Mouse (Mus musculus) lung, postnatal 4 days (tissue): ENCODE data around the gene Ssh3.

ENCODE experiments used
- DNase-seq, 2 experiments: peaks; one replicate each; pipeline ENCODE4 v3.0.0; 2021

The Ssh3 gene

DNA sequence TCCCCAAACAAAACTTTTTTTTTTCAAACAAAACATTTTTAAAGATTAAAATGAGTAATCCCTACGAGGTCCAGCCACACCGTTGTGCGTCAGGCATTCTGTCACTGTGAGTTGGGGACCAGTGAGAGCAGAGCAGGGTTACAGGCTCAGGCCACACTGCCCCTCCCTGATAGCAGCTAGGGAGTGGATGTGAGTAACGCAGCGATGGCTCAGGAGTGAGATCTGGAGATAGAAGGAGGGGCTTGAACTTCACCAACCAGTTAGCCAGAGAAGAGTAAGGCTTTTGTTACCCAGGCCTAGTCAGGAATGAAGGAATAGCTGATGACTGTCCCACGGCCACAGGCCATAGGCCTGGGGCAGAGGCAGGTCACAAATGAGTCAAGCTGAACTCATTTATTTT lies 24.2 kb downstream of the Ssh3 start:
- DNase-seq: no peak

GRCm38 (mm10) chr19:4242416-4242815 lies 26.6 kb downstream of the Ssh3 start:
- DNase-seq: no peak

DNA sequence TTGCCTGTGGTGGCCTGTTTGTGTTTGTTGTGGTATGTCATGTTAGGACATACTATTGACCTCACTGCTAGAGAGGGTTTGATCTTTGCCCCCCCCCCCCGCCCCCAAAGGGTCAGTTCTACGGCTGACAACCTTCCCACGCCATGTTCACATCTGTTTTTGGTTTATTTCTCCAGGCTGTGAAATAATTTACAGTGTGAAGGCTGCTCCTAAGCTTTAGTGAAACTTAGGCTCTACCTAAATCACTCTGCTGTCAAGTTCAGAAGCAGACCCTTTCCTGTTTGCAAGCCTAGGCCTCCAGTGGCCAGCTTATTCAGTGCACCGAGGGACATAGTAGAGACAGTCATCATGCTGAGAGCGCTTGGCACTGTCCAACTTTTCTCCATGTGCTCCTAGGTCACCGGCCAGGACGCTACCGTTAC lies 28.7 kb downstream of the Ssh3 start:
- DNase-seq: no peak

DNA sequence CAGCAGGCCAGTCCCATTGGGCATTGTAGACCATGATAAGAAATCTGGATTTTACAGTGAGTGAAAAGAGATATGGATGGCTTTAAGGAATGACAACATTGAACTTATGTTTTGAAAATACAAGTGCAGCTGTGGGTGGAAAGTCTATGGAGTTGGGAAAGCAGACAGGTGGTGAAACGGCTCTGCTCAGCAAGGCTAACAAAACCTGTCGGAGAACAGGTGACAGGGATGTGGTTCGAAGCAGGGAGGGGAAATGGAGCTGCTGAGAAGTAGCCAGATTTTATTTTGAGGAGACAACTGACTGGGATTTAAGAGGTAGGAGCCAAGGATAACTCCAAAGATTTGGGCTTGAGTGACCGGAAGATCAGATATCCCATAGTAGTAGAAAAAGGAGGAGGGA lies 34.4 kb downstream of the Ssh3 start:
- DNase-seq: no peak

DNA sequence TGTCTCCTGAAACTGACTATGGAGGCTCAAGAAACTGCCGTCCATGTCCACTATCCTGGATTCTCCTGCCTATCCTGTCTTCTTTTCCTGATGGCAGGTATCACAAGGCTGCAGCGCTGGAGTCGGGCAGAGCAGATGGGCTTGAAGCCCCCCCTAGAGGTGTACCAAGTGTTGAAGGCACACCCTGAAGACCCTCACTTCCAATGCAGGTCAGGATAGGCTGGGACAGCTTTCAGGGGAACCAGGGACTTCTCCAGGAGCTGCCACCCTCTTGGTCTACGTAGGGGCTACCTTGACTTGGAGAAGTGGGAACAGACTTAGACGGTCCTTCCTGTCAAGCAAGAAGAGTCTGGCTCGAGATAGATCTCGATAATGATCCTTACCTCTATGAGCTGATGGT lies 36.3 kb downstream of the Ssh3 start:
- DNase-seq: no peak

DNA sequence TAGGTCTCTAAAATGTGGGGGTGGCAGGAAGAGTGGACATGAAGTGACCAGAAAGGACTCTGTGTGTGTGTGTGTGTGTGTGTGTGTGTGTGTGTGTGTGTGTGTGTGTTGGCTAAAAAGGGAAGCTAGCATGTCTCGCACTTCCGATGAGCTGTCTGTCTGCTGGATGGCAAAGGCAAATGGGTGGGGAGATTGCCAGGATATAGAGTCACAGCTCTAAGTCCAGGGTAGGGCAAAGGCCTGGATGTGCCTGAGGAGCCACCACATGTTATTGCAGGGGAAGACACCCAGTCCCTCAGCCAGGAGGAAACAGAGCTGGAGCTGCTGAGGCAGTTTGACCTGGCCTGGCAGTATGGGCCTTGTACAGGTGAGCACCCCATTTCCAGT lies 36.8 kb downstream of the Ssh3 start:
- DNase-seq: no peak

DNA sequence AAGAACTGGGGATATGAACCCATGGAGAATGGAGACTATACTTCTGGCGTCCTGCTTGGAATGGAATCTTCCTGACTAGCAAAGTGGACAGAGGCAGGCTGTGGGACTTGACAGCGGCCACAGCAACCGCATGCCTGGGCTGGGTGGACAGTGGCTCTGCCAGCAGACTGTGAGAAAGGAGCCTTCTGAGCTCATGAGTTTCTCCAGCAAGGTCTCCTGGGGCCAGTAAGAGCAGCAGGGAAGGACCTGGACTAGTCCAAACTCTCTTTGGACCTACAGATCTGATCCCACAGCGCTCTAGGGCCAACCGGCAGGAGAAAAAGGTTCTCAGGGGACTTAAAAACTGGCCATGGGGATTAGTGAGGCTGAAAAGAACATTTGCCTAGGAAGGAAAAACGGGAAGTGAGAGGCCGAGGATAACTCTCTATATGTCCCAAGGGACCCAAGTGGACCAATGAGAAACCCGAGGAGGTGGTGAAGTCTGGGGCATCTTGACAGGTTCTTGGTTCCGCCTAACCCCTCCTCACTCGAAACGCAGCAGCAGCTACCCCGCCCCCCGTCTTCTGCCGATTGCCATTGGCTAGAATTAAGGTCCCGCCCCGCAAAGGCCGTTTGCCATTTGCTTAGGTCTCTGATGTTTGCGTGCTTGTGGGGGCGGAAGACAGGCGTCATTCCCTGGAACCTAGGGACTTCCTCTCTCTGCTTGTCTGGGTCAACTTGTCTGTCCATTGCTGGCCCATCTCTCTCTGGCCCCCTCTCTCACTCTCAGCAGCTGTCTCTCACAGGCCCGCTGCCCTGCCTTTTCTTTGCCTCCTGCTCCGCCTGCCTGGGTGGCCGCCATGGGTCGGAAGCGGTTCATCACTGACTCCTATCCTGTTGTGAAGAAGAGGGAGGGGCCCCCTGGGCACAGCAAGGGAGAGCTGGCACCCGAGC lies 37.5 kb downstream of the Ssh3 start, which contains the start of gene Pold4:
TSS of gene Pold4 (plus strand) at position 647 of the 933 bp plus-strand sequence.
- DNase-seq: peak; percentile 98

DNA sequence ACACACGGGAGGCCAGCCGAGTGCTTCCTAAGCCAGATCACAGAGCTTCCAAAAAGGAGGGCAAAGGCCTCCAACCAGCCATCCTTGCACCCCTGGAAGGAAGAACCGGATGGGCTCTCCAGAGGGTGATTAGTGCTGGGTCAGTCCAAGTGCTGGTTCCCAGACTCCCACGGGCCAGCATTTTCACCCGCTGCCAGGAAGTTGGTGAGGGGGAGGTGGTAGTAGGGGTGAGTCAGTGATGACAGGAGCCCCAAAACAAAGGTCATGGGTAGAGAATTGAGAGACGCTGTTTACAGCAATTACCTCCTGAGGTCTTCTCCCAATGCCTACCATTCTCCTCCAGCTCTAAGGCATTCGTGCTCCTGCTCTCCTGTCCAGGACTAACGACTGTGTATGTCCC lies 38.6 kb downstream of the Ssh3 start:
- DNase-seq: no peak

DNA sequence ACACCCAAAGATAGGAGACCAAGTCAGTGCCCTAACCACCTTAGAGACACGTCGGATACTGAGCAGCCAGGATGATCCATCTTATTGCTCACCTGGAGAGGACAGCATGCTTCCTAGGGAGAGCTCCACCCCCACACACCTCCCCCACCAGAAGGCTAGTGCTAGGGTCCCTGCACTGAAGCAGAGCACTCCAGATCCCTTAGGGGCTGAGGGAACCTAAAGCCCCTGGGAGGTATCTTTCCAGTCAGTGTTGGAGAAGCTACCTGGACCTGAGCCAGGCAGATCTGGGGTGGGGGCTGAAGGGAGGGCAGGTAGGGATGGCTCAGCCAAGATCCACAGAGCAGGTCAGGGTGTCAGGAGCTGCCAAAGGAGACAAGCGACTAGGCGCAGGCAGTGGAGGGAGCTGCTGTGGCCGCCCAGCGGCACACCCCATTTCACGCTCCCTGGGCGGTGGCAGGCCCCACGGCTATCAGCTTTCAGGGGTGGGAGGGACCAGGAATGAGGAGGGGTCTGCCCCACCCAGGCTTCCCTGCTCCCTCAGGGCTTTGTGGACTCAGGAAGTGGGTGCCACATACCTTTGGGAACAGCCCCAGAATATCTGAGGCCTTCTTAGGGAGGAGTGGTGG lies 39.4 kb downstream of the Ssh3 start:
- DNase-seq: no peak

DNA sequence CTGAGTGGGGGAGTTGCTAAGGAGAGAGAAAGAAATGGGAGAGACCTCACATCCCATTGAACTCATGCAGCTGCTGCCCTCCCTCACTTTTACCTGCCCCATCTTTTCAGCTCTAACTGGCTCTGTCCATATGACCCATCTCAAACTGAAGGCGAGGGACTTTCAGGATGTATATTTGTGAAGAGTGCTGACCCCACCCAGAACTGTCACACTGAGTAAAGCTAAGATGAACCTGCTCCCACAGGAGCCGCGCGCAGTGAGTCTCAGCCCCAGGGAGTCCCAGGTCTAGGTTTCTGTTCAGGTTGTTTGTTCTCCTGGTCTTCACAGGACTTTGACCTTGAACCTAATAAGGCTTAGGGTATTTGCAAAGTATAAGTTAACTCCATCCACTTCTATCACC lies 40.1 kb downstream of the Ssh3 start:
- no peak for DNase-seq

GRCm38 (mm10) chr19:4227894-4228678 lies 40.9 kb downstream of the Ssh3 start:
- DNase-seq: peak; percentile 70 to 88

GRCm38 (mm10) chr19:4227446-4227845 lies 41.5 kb downstream of the Ssh3 start:
- no peak for DNase-seq

DNA sequence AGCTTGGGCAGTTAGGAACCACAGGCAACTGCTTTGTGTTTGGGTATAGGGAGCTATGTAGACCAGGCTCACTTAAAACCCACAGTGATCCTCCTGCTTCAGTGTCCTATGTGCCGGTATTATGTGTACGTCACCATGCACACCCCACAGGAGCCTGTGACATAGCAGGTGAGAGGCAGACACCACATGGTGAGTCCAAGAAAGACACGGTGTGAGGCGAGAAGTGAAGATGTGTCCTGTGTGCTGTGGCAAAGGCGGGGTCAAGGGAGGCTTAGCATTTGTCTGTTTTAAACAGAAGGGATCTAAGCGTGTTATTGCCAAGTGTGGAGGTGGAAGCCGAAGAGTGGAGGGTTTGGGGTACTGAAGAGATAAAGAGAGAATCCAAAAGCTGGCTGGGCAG lies 42.2 kb downstream of the Ssh3 start:
- DNase-seq: no peak

GRCm38 (mm10) chr19:4222165-4222564 lies 46.8 kb downstream of the Ssh3 start:
- peak; percentile 52 to 75 for DNase-seq

DNA sequence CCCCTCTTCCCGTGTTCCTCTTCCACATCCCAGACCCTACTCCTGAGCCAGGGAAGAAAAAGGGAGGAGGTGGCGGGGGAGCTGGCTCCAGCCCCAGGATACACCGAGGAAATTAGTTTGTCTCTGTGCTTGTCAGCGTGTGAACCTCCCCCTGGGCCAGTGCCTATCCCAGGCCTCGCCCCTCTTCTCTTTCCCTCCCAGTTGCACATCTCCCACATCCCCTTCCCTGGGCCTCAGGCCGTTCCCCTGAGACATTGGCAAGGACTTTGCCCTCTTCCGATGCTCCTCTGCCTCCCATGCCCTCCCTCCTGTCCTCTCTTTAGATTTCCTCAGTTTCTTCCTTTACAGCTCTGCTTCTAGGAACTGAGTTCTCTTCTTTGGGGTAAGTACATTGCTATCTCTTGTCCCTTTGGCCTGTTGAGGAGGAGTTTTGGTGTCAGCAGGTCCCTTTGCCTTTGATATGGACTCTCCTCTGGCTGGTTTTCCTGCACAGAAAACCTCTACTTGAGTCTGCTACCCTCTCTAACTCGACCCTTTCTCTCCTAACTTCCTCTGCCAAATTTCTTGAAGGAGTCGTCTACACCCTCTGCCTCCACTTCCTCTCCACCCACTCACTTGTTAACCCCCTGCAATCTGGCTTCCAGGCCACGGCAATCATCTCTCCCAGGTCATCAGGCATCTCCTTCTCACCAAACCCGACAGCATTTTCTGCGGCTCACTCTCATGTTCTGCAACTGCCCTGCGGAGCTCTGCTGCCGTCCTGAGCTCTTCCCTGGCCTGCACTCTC lies 47.8 kb downstream of the Ssh3 start:
- peak; percentile 64 to 75 for DNase-seq

GRCm38 (mm10) chr19:4220416-4220815 lies 48.6 kb downstream of the Ssh3 start:
- peak; percentile 65 to 75 for DNase-seq

- DNase-seq: no peak
Observed at GRCm38 (mm10) chr19:4219943-4220342, 49.0 kb downstream of the Ssh3 start.

GRCm38 (mm10) chr19:4218784-4219183 lies 50.2 kb downstream of the Ssh3 start:
- no peak for DNase-seq

DNA sequence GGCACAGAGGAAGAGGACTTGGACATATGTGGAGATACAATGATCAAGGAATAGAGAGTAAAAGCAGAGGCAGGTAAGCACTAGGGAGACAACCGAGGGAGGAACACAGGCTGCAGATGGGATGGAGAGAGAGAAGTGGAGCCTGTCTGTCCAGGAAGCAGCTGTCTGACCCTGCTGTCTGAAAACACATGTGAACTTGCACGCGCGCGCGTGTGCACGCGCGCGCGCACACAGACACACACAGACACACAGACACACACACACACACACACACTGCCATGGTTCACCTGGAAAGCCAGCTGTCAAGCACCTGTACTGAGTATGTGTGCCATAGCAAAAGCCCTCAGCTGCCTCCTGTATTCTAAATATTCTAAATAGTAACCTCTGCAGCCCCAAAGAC lies 50.7 kb downstream of the Ssh3 start:
- DNase-seq: no peak

GRCm38 (mm10) chr19:4217855-4218254 lies 51.1 kb downstream of the Ssh3 start:
- DNase-seq: no peak

DNA sequence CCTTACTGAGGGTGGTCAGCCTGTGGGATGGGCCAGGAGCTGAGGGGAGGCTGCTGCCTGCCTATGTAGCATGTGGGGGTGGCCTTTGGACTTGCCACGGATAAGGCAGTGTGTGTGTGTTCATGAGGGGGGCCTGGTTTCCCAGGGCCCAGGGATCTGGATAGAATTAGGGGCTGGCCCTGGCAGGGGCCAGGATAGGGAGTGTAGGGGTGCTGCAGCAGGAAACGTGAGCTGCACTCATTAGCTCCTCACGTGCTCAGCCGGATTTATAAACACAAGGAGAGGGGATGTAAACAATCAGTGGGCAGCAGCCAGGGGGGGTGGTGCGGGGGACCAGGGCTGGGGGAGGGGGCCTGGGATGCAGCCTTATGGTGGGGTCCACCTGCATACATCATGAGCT lies 51.8 kb downstream of the Ssh3 start:
- peak in 1 of 2 experiments; percentile 69 for DNase-seq

- peak; percentile 72 for DNase-seq
Observed at GRCm38 (mm10) chr19:4216041-4216685, 52.8 kb downstream of the Ssh3 start.
